Mouse (Mus musculus): ENCODE results near the gene Ncapg. TPM values are rescaled to one million over a fixed set of nuclear protein-coding genes. Genes with fewer than 3 reads are reported as not detected.

Ncapg gene
- polyA plus RNA-seq, 1 experiment from 2014 or later = 68.9 TPM

DNA sequence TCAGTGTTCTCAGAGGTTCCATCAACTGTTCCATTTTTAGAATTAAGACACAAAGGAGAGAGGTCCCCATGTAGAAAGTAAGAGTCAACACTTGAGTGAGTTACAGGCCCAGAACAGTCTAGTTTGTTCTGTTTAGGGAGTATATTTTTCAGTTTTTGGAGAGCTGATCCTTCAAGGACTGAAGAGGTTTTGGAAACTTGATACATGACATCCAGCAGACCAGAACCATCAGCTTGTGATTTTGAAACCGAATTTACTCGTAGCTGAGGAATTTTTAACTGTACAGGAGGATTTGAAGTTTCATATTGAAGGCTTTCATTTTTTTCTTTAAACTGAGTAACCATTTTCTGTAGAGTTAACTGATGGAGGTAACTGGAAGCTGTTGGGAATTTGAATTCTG, 64.0 kb downstream of the Ncapg start:
- Histone ChIP-seq H3K4me1 (no peaks in the 10 kb centered on the region), H3K27me3 (ENCODE audit: low read depth, poor library complexity, severe bottlenecking) (no peaks in the 10 kb centered on the region), H3K4me3 (no peak overlapping the region), H3K9me3 (replicated peaks) (no peaks in the 10 kb centered on the region), H3K36me3 (peaks cover 13% of the 10 kb centered on the region), H3K27ac (no peak overlapping the region)
- no peak for DNase-seq (ENCODE audit: low spot score)
- WGBS = 84% methylated on average over 2 of the region's 2 CpGs

DNA sequence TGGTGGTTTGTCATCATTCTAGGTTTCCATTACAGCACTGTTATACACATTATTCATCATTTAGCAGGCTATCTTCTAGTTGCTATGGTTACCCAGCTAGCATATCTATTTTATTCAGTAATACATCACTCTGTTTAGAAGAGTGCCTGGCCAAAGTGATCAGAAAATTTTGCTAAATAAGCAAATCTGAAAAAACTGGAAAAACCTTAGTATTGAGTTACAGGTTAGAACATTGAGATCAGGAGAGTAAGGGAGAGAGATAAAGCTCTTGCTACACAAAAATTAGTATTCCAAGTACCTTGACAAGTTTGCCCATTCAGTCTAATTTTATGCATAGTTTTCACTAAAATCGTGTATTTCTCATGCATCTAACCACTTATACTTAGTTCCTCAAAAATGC, 68.2 kb downstream of the Ncapg start:
- Histone ChIP-seq H3K36me3 (peaks cover 19% of the 10 kb centered on the region), H3K4me1 (no peaks in the 10 kb centered on the region), H3K4me3 (no peak overlapping the region), H3K27me3 (ENCODE audit: low read depth, poor library complexity, severe bottlenecking) (no peaks in the 10 kb centered on the region), H3K9me3 (replicated peaks) (no peaks in the 10 kb centered on the region), H3K27ac (no peak overlapping the region)
- whole genome bisulfite sequencing = 94% methylated on average over 1 of the region's 1 CpGs
- DNase-seq (ENCODE audit: low spot score) = no peak

Other genes with a start within 250 kb of the Ncapg start
- 129 and 133 TPM in 2 replicates for gene Qdpr, start 219.7 kb upstream of the Ncapg start, polyA plus RNA-seq (2016; fragmentation: Nextera tagmentation; extraction: Ambion mirVana)
- not detected in 2 replicates for gene Clrn2, start 216.2 kb upstream of the Ncapg start, polyA plus RNA-seq (2016; fragmentation: Nextera tagmentation; extraction: Ambion mirVana)
- gene Lap3, start 176.5 kb upstream of the Ncapg start, polyA plus RNA-seq (2016; fragmentation: Nextera tagmentation; extraction: Ambion mirVana) = 103 and 121 TPM in 2 replicates
- gene Med28, start 149.7 kb upstream of the Ncapg start, polyA plus RNA-seq (2016; fragmentation: Nextera tagmentation; extraction: Ambion mirVana) = 314 and 323 TPM in 2 replicates
- 0.66 and 0.75 TPM in 2 replicates for gene Fam184b, start 30.3 kb upstream of the Ncapg start, polyA plus RNA-seq (2016; fragmentation: Nextera tagmentation; extraction: Ambion mirVana)
- gene Lcorl, start 187.7 kb downstream of the Ncapg start, polyA plus RNA-seq (2016; fragmentation: Nextera tagmentation; extraction: Ambion mirVana) = 17.3 and 25.3 TPM in 2 replicates